Mouse (Mus musculus) adrenal gland, adult 8-10 months (tissue): Measurements from ENCODE around the gene Slc22a14. TPM values are rescaled to one million over a fixed set of nuclear protein-coding genes. Genes with fewer than 3 reads are reported as not detected.

ENCODE experiments used
- DNase-seq: peaks from one replicate; pipeline ENCODE4 v3.0.0; 2022
- total RNA-seq, 4 experiments: library from RNA; stranded (reverse); gene quantifications; 2 replicates each; pipeline ENCODE4 v1.2.4; 2022

The Slc22a14 gene
- total RNA-seq, 4 experiments from 2014 or later: not detected

- no peak for DNase-seq
Observed at GRCm38 (mm10) chr9:119128436-119129181, 236.7 kb downstream of the Slc22a14 start.

GRCm38 (mm10) chr9:119122596-119123369 is 242.6 kb downstream of the Slc22a14 start:
- DNase-seq: no peak

GRCm38 (mm10) chr9:119120168-119120560 is 245.2 kb downstream of the Slc22a14 start:
- no peak for DNase-seq

Other genes with a start within 250 kb of the Slc22a14 start
- gene Acaa1b, start 208.5 kb downstream of the Slc22a14 start, total RNA-seq: 10 to 100 TPM in 2 of 4 experiments, 1 to 10 TPM in 2; 5.5 to 13.8 (median 9.8) TPM
- not detected for gene Gm47289, start 206.4 kb downstream of the Slc22a14 start, total RNA-seq
- not detected for gene Slc22a13, start 156.5 kb downstream of the Slc22a14 start, total RNA-seq
- 10 to 100 TPM; 33.7 to 40.6 (median 37.8) TPM for gene Oxsr1, start 43.1 kb downstream of the Slc22a14 start, total RNA-seq
- gene Acaa1a, start 25.9 kb downstream of the Slc22a14 start, total RNA-seq: 100 to 1,000 TPM; 128 to 155 (median 138) TPM
- 10 to 100 TPM; 28.2 to 43.0 (median 31.7) TPM for gene Myd88, start 24.1 kb downstream of the Slc22a14 start, total RNA-seq
- gene Xylb, start 8.2 kb downstream of the Slc22a14 start, total RNA-seq: 1 to 10 TPM in 3 of 4 experiments, under 1 TPM in 1; 0.87 to 2.2 (median 1.5) TPM
- gene Acvr2b, start 36.6 kb upstream of the Slc22a14 start, total RNA-seq: 10 to 100 TPM in 2 of 4 experiments, 1 to 10 TPM in 2; 5.7 to 12.7 (median 10.7) TPM
- gene Exog, start 79.4 kb upstream of the Slc22a14 start, total RNA-seq: 1 to 10 TPM; 4.6 to 5.9 (median 4.9) TPM
- under 1 TPM in 3 of 4 experiments, not detected in 1; 0.03 to 0.78 (median 0.10) TPM for gene Scn5a, start 213.5 kb upstream of the Slc22a14 start, total RNA-seq